Comparison of ENCODE assay signal across 23 mouse cellular contexts in the genomic region with DNA sequence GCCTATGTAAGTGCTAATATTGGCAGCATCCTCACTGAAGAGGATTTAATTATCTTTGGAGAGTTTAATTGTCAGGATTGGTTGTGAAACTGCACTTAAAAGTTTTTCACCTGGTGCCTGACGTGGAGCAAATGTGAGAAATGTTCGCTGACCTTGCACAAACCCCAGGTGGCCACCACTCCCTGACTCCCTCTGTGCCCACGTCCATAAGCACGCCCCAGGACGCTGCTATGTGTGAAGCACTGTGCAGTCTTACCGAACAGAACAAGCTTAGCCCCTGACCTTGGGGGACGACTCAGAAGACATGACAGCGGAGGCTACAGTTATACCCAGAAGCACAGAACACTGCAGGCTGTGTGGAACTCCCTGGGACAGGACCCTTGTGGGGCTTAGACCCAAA.
"Had no signal": no experiment of that assay in that cellular context is flagged by ENCODE, and none has a peak within 500 bp of the region (broad histone marks: within the 10 kb centered on the region; RNA-seq: fewer than 3 reads in every experiment).

No protein-coding gene starts in this region.

- H3K27ac ChIP-seq: heart, embryonic 10.5 days; heart, embryonic 13.5 days; heart, embryonic 15.5 days; hindbrain, embryonic 13.5 days; hindbrain, embryonic 15.5 days; hindbrain, postnatal 0 days; kidney, embryonic 15.5 days; kidney, postnatal 0 days; limb, embryonic 10.5 days; limb, embryonic 12.5 days; liver, embryonic 13.5 days had no signal

- H3K9ac ChIP-seq: heart, embryonic 13.5 days; heart, embryonic 15.5 days; hindbrain, embryonic 13.5 days; hindbrain, embryonic 15.5 days; kidney, embryonic 15.5 days; limb, embryonic 12.5 days; liver, embryonic 13.5 days had no signal

- H3K36me3 ChIP-seq: heart, embryonic 10.5 days; heart, embryonic 13.5 days; heart, embryonic 15.5 days; hindbrain, embryonic 13.5 days; hindbrain, embryonic 15.5 days; kidney, embryonic 15.5 days; limb, embryonic 10.5 days; limb, embryonic 12.5 days; liver, embryonic 13.5 days had no signal

- H3K9me3 ChIP-seq: heart, embryonic 10.5 days; heart, embryonic 13.5 days; heart, embryonic 15.5 days; hindbrain, embryonic 13.5 days; hindbrain, embryonic 15.5 days; kidney, embryonic 15.5 days; limb, embryonic 10.5 days; limb, embryonic 12.5 days; liver, embryonic 13.5 days had no signal

- H3K4me2 ChIP-seq: heart, embryonic 13.5 days; heart, embryonic 15.5 days; hindbrain, embryonic 13.5 days; hindbrain, embryonic 15.5 days; kidney, embryonic 15.5 days; limb, embryonic 12.5 days; liver, embryonic 11.5 days; liver, embryonic 13.5 days had no signal

- DNase-seq: gastrocnemius, postnatal 14 days; gastrocnemius, postnatal 36 days; heart, adult 18-20 months; heart, postnatal 14 days; heart, postnatal 36 days; kidney, adult 11 months; kidney, postnatal 14 days; layer of hippocampus, adult 9-11 months; layer of hippocampus, postnatal 36 days; liver; liver, embryonic 13.5 days had no signal

- H3K4me1 ChIP-seq: heart, embryonic 10.5 days; heart, embryonic 13.5 days; heart, embryonic 15.5 days; hindbrain, embryonic 15.5 days; kidney, embryonic 15.5 days; liver, embryonic 13.5 days had no signal

- ATAC-seq: hindbrain, postnatal 0 days; intestine, embryonic 16.5 days had no signal

- H3K27me3 ChIP-seq: heart, embryonic 13.5 days; heart, embryonic 15.5 days; hindbrain, embryonic 13.5 days; hindbrain, embryonic 15.5 days; kidney, embryonic 15.5 days; limb, embryonic 12.5 days; liver, embryonic 13.5 days had no signal

- H3K4me3 ChIP-seq: heart, embryonic 10.5 days; heart, embryonic 13.5 days; heart, embryonic 15.5 days; hindbrain, embryonic 13.5 days; hindbrain, embryonic 15.5 days; kidney, embryonic 15.5 days; limb, embryonic 10.5 days; limb, embryonic 12.5 days; liver, embryonic 13.5 days had no signal
